Mouse (Mus musculus) neural tube, embryonic 14.5 days (tissue): ENCODE measurements around the gene Tmem56. TPM values are rescaled to one million over a fixed set of nuclear protein-coding genes. Genes with fewer than 3 reads are reported as not detected.
A peak's percentile ranks its signal among the peaks of the same experiment; 100 is the strongest.

Source experiments
- ATAC-seq: fragments of 200-750 bp; cut with Nextera tagmentation; 2 replicates; pipeline ENCODE4 v1.8.0; 2017; ENCODE audit warnings: low read depth, mild to moderate bottlenecking, moderate TSS enrichment, moderate library complexity
- H3K27ac ChIP-seq: fragments of 300-500 bp; sonication (generic); 2 replicates; pipeline ENCODE4 v1.5.1; 2014; ENCODE audit warnings: low read depth, mild to moderate bottlenecking, control low read depth, low read length, moderate library complexity, mixed read lengths
- H3K27me3 ChIP-seq: fragments of 300-500 bp; sonication (generic); 2 replicates; pipeline ENCODE4 v1.6.1; 2014; ENCODE audit warnings: low read length; ENCODE audit not compliant: control insufficient read depth, insufficient read depth
- H3K36me3 ChIP-seq: fragments of 300-500 bp; sonication (generic); 2 replicates; pipeline ENCODE4 v1.6.1; 2014; ENCODE audit warnings: low read length, mixed read lengths; ENCODE audit not compliant: control insufficient read depth, insufficient read depth
- H3K4me1 ChIP-seq: fragments of 300-500 bp; sonication (generic); 2 replicates; pipeline ENCODE4 v1.6.1; 2014; ENCODE audit warnings: low read length; ENCODE audit not compliant: control insufficient read depth, insufficient read depth
- H3K4me2 ChIP-seq: fragments of 300-500 bp; sonication (generic); 2 replicates; pipeline ENCODE4 v1.6.1; 2014; ENCODE audit warnings: mild to moderate bottlenecking, low read depth, low read length, control low read depth
- H3K4me3 ChIP-seq: fragments of 300-500 bp; sonication (generic); 2 replicates; pipeline ENCODE4 v1.5.1; 2014; ENCODE audit warnings: low read depth, low read length, control low read depth, mixed read lengths
- H3K9ac ChIP-seq: fragments of 300-500 bp; sonication (generic); replicated peaks from 2 replicates; pipeline ENCODE4 v1.6.1; 2014; ENCODE audit warnings: low read depth, mild to moderate bottlenecking, control low read depth, low read length, mixed read lengths
- H3K9me3 ChIP-seq: fragments of 300-500 bp; sonication (generic); 2 replicates; pipeline ENCODE4 v1.6.1; 2016; ENCODE audit warnings: low read length; ENCODE audit not compliant: control insufficient read depth
- WGBS: fragments of 180-500 bp; shearing (Covaris S2); extraction: QIAGEN DNeasy Blood & Tissue Kit; methylation state at CpG from one replicate; pipeline ENCODE4 v1.1.7; 2014; 5-methylcytosine and 5-hydroxymethylcytosine counted together
- polyA plus RNA-seq: library from polyadenylated mRNA; unstranded; fragments of >200 nt; fragmentation: Nextera tagmentation; extraction: Ambion mirVana; gene quantifications from 2 replicates; pipeline ENCODE4 v1.2.1, GENCODE M21; 2014

The Tmem56 gene
- polyA plus RNA-seq, 1 experiment from 2014 or later: 5.5 TPM

DNA sequence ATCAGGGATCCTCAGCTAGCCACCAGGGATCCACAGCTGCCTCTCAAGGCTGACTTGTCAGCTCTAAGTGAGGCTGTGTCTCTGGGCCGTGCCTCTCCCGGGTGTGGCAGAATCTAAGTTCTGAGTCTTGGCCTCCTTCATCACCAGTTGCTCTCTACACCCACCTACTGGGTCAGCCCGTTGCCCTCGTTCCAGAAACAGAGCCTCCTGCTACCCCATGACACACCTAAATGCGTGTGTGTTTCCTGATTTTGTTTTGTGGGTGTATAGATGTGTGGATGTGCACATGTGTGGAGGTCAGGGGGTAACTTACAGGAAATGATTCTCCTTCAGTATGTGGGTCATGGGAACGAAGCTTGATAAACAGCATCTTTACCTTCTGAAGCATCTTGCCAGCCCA lies 29.5 kb upstream of the Tmem56 start:
- Histone ChIP-seq H3K4me1 (no peaks in the 10 kb centered on the region), H3K36me3 (no peaks in the 10 kb centered on the region), H3K9me3 (no peaks in the 10 kb centered on the region), H3K27ac (no peak overlapping the region), H3K4me3 (no peak overlapping the region), H3K27me3 (no peaks in the 10 kb centered on the region), H3K4me2 (no peak overlapping the region), H3K9ac (no peak overlapping the region)
- no peak for ATAC-seq
- WGBS: 89% methylated on average over 6 of the region's 6 CpGs

- Histone ChIP-seq H3K27me3 (no peaks in the 10 kb centered on the region), H3K4me2 (no peak overlapping the region)
- 92% methylated on average over 16 of the region's 16 CpGs for WGBS
Measured at GRCm38 (mm10) chr3:121309896-121310714, 27.2 kb upstream of the Tmem56 start.

GRCm38 (mm10) chr3:121309429-121309828 lies 26.5 kb upstream of the Tmem56 start:
- WGBS: 62% methylated on average over 4 of the region's 4 CpGs
- Histone ChIP-seq H3K4me1 (no peaks in the 10 kb centered on the region), H3K27ac (no peak overlapping the region), H3K4me2 (no peak overlapping the region), H3K9ac (no peak overlapping the region), H3K36me3 (no peaks in the 10 kb centered on the region), H3K4me3 (no peak overlapping the region), H3K9me3 (no peaks in the 10 kb centered on the region), H3K27me3 (no peaks in the 10 kb centered on the region)
- ATAC-seq: no peak

More at GRCm38 (mm10) chr3:121309896-121310714, 27.2 kb upstream of the Tmem56 start:
- Histone ChIP-seq H3K9ac (no peak overlapping the region), H3K9me3 (no peaks in the 10 kb centered on the region), H3K27ac (no peak overlapping the region), H3K36me3 (no peaks in the 10 kb centered on the region), H3K4me1 (no peaks in the 10 kb centered on the region), H3K4me3 (no peak overlapping the region)
- no peak for ATAC-seq

DNA sequence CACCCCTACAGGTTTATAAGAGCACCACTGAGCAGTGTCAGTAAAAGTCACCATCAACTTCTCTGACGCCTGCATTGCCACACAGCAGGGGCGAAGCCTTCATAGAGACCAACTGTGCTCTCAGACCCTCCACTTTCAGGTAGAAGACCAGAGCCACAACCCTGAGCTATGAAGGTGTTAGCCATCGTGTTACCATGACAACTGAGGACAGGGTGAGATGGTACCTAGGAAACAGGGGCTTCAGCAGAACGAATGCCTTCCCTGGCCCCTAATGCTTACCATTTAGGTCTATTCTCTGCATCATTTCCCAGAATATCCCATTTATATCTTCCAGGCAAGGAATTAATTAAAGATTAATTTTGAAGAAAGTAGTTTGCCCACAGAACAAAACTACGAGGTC lies 26.0 kb upstream of the Tmem56 start:
- H3K27ac ChIP-seq: no peak overlapping the region
- 76% methylated on average over 5 of the region's 5 CpGs for WGBS
- peak; percentile 31; the same call in 1 of the 2 replicates for ATAC-seq

DNA sequence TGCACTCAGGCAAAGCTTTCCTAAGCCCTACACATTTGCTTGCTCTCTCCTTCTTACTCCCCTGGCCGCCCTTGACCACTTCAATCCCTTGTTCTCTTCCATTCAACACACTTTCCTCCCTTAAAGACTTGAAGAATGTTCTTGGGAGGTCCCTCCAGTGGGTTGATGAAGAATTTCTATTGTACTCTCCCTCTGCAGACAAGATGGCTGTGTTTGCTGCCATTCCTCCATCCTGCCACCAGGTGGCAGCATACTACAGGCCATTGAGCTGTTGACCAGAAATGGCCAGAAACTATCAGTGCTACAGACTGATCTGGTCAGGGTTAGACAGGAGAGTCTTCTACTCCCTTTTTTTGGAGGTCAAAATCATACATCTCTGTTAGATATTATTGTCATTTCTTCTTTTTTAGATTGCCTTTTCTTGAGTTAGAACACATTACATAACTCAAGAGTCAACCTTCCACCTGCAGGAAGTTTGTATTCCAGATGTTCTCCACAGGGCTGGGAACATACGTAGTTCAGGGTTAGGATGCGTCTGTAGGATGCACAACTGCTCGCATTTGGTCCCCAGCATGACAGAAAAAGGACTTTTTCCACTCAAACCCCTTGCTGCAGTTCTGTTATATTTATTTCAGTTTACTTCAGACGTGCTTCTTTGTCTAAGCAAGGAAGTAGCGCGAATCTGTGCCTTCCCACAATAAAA lies 24.8 kb upstream of the Tmem56 start:
- 76% methylated on average over 7 of the region's 7 CpGs for WGBS
- ATAC-seq: peak; percentile 84
- Histone ChIP-seq H3K9ac (no peak overlapping the region), H3K4me1 (no peaks in the 10 kb centered on the region), H3K27ac (no peak overlapping the region), H3K4me2 (no peak overlapping the region), H3K36me3 (no peaks in the 10 kb centered on the region), H3K9me3 (no peaks in the 10 kb centered on the region), H3K4me3 (no peak overlapping the region), H3K27me3 (no peaks in the 10 kb centered on the region)

More for the DNA sequence above, 26.0 kb upstream of the Tmem56 start:
- Histone ChIP-seq H3K4me1 (no peaks in the 10 kb centered on the region), H3K9me3 (no peaks in the 10 kb centered on the region), H3K27me3 (no peaks in the 10 kb centered on the region), H3K4me3 (no peak overlapping the region), H3K36me3 (no peaks in the 10 kb centered on the region), H3K9ac (no peak overlapping the region), H3K4me2 (no peak overlapping the region)

DNA sequence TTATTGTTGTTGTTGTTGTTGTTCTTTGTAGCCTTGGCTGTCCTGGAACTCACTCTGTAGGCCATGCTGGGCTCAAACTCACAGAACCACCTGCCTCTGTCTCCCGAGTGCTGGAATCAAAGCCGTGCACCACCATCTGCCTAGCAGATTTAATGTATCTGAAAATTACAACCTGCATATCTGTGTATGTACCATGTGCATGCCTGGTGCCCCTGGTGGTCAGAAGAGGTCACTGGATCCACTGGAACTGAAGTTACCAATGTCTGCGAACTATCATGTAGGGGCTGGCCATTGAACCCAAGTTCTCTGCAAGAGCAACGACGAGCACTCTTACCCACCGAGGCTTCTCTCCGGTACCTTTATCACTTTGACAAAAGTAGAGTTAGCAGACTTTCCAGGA lies 23.7 kb upstream of the Tmem56 start:
- H3K4me1 ChIP-seq: no peaks in the 10 kb centered on the region
- no peaks in the 10 kb centered on the region for H3K9me3 ChIP-seq
- H3K36me3 ChIP-seq: no peaks in the 10 kb centered on the region
- H3K9ac ChIP-seq: no peak overlapping the region
- H3K27ac ChIP-seq: no peak overlapping the region
- H3K27me3 ChIP-seq: no peaks in the 10 kb centered on the region
- no peak overlapping the region for H3K4me3 ChIP-seq
- no peak overlapping the region for H3K4me2 ChIP-seq
- ATAC-seq: no peak
- 88% methylated on average over 7 of the region's 7 CpGs for WGBS

- Histone ChIP-seq H3K9ac (no peak overlapping the region), H3K27me3 (no peaks in the 10 kb centered on the region), H3K9me3 (no peaks in the 10 kb centered on the region), H3K4me2 (no peak overlapping the region), H3K4me3 (no peak overlapping the region), H3K4me1 (no peaks in the 10 kb centered on the region), H3K27ac (no peak overlapping the region), H3K36me3 (no peaks in the 10 kb centered on the region)
- ATAC-seq: no peak
- 82% methylated on average over 2 of the region's 2 CpGs for WGBS
Measured at GRCm38 (mm10) chr3:121294200-121294599, 11.3 kb upstream of the Tmem56 start.

GRCm38 (mm10) chr3:121291560-121292258 lies 8.8 kb upstream of the Tmem56 start, which contains the start of gene Alg14:
Gene Alg14, plus strand, starts transcription at chr3:121291773.
- no peaks in the 10 kb centered on the region for H3K27me3 ChIP-seq
- peak within 1 kb of the TSS; percentile 63 for H3K4me2 ChIP-seq
- H3K4me3 ChIP-seq: peak within 1 kb of the TSS; percentile 58
- no peaks in the 10 kb centered on the region for H3K36me3 ChIP-seq
- peak; percentile 96 for ATAC-seq
- WGBS: under 1% methylated on average over 42 of the region's 42 CpGs
- no peaks in the 10 kb centered on the region for H3K4me1 ChIP-seq
- H3K27ac ChIP-seq: peak within 1 kb of the TSS; percentile 92
- no peaks in the 10 kb centered on the region for H3K9me3 ChIP-seq
- H3K9ac ChIP-seq: peak within 1 kb of the TSS; percentile 63

GRCm38 (mm10) chr3:121291225-121291559 lies 8.3 kb upstream of the Tmem56 start:
- Histone ChIP-seq H3K27me3 (no peaks in the 10 kb centered on the region), H3K4me2 (peak overlapping the region; percentile 63), H3K4me3 (peak overlapping the region; percentile 58), H3K36me3 (no peaks in the 10 kb centered on the region), H3K4me1 (no peaks in the 10 kb centered on the region), H3K9me3 (no peaks in the 10 kb centered on the region), H3K27ac (peak overlapping the region; percentile 92), H3K9ac (peak overlapping the region; percentile 46)
- ATAC-seq: no peak
- 5% methylated on average over 7 of the region's 7 CpGs for WGBS
